Mouse (Mus musculus) liver, embryonic 18 days (tissue): ENCODE measurements around the gene Rxra. TPM values are rescaled to one million over a fixed set of nuclear protein-coding genes. Genes with fewer than 3 reads are reported as not detected.

Source experiments
- polyA plus RNA-seq: library from polyadenylated mRNA; depleted of rRNA; stranded (reverse); fragments of >200 nt; gene quantifications from 2 replicates; pipeline ENCODE4 v1.2.3, GENCODE M21; 2012; rRNA removed

Rxra gene
- 23.9 and 31.2 TPM in 2 replicates for polyA plus RNA-seq

DNA sequence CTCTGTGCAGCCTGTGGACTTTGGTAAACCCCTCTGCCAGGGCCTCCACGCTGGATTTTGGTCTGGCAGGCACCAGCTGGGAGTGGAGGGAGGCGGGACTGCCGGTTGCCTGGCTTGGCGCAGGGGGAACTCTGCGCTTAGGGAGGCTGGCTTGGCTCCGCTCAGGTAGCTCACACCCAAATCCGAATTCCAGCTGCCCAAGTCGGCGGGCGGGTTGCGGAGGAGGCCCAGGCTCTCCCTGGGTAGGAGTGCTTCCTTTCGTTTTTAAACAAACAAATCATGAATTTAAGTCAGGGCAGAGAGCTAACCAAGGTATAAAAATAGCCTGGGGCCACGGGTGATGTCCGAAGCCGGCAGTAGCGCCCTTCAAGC, at the start of gene Rxra:
TSS of gene Rxra (plus strand) at position 335 of the 372 bp plus-strand sequence.

Other genes starting within 250 kb of the Rxra start
- 8.4 and 9.8 TPM in 2 replicates for gene Vav2, start 249.4 kb upstream of the Rxra start, polyA plus RNA-seq
- gene Brd3os, start 234.1 kb upstream of the Rxra start, polyA plus RNA-seq, result 0.43 and 0.49 TPM in 2 replicates
- gene Brd3, start 168.8 kb upstream of the Rxra start, polyA plus RNA-seq, result 8.4 and 10.0 TPM in 2 replicates
- gene Wdr5, start 161.3 kb upstream of the Rxra start, polyA plus RNA-seq, result 19.1 and 20.4 TPM in 2 replicates
- gene Col5a1, start 210.0 kb downstream of the Rxra start, polyA plus RNA-seq, result 5.8 and 7.0 TPM in 2 replicates